Mouse (Mus musculus): ENCODE measurements around the gene Traf3. TPM values are rescaled to one million over a fixed set of nuclear protein-coding genes. Genes with fewer than 3 reads are reported as not detected.
A peak's percentile ranks its signal among the peaks of the same experiment; 100 is the strongest.

The Traf3 gene
- polyA plus RNA-seq, 2 experiments: 2.7 to 2.8 TPM

DNA sequence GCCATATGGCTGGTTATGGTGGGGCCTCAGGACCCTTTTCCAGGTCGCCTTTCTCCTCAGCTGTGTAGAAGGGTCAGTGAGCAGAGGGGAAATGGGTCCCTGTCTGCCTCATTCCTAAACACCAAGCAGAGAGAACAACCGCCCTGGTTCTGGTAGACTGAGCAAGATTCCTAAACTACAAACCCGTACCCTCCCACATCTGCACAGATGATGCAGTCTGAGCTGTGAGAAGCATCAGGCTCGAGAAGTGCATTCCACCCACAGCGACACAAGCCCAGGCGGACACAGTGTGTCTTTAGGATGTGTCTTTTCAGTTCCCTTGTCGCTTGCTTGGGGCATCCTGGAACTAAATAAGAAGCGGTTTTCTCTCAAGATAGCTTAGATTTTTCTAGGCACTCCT is 83.9 kb downstream of the Traf3 start:
- Histone ChIP-seq H3K9ac (replicated peaks) (no peak overlapping the region), H3K27me3 (ENCODE audit: control insufficient read depth, insufficient read depth, low read length) (no peaks in the 10 kb centered on the region), H3K4me1 (replicated peaks; ENCODE audit: control insufficient read depth in 2 of 2, insufficient read depth in 2 of 2, low read length in 1 of 2) (peaks cover 13 to 17% of the 10 kb centered on the region in 2 experiments), H3K36me3 (replicated peaks; ENCODE audit: control insufficient read depth, insufficient read depth, low read depth) (no peaks in the 10 kb centered on the region), H3K9me3 (ENCODE audit: control insufficient read depth, low read length) (no peaks in the 10 kb centered on the region), H3K27ac (no peak overlapping the region), H3K4me3 (ENCODE audit: insufficient read depth in 1 of 2, low read depth in 2 of 2, low read length in 2 of 2) (no peak overlapping the region), H3K4me2 (ENCODE audit: low read depth) (no peak overlapping the region)
- no peak for TF ChIP-seq CTCF (IDR thresholded peaks at IDR 0.05; ENCODE audit: low read depth)
- no peak for TF ChIP-seq EP300 (IDR thresholded peaks at IDR 0.05; ENCODE audit: low read depth)
- ATAC-seq (ENCODE audit: insufficient read depth): no peak
- DNase-seq (ENCODE audit: low read depth in 3 of 3, low spot score in 3 of 3): no peak
- WGBS (ENCODE audit: insufficient replicate concordance): 77% methylated on average over 8 of the region's 8 CpGs

DNA sequence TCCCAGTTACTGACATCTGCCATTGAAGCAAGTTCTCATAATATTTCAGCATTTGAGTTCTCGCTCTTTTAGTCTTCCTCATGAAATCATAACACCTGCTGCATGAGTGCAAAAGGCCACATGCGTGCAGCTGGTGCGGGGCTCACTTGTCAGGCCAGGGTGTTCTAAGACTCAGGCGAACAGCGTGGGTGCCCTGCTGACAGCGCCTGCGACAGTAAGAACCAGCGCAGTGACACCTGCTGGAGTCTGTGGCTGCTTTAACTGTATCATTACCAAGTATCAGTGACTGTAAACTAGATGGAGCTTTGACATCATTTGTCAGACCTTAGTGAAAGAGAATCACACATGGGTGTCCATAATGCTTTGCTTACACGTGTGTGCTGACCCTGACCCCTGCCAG is 85.1 kb downstream of the Traf3 start:
- Histone ChIP-seq H3K9me3 (ENCODE audit: control insufficient read depth, low read length) (no peaks in the 10 kb centered on the region), H3K4me2 (ENCODE audit: low read depth) (no peak overlapping the region)

DNA sequence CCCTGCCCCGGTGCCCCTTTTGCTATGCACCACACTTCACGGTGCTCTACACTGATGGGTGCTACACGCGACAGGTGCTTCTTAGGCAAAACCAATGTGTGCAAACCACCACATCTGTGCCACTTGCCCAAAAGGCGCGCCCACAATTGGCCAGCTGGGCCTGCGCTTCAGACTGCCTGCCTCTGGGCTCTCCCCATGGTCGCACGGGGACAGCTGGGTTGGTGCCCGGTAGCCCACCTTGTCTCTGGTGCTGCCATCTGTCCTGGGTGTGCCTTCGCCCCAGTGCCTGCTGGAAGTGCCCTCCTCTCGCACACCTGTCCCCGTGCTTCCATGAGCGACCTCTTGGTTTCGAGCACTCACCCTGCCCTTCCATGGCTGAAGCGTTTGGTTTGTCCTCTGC is 97.5 kb downstream of the Traf3 start:
- Histone ChIP-seq H3K4me2 (ENCODE audit: low read depth) (no peak overlapping the region), H3K9ac (replicated peaks) (no peak overlapping the region), H3K36me3 (replicated peaks; ENCODE audit: control insufficient read depth, insufficient read depth, low read depth) (no peaks in the 10 kb centered on the region), H3K4me3 (ENCODE audit: insufficient read depth in 1 of 2, low read depth in 2 of 2, low read length in 2 of 2) (no peak overlapping the region), H3K27ac (no peak overlapping the region), H3K9me3 (ENCODE audit: control insufficient read depth, low read length) (no peaks in the 10 kb centered on the region), H3K4me1 (replicated peaks; ENCODE audit: control insufficient read depth in 2 of 2, insufficient read depth in 2 of 2, low read length in 1 of 2) (peaks cover 20 to 25% of the 10 kb centered on the region in 2 experiments), H3K27me3 (ENCODE audit: control insufficient read depth, insufficient read depth, low read length) (no peaks in the 10 kb centered on the region)
- WGBS (ENCODE audit: insufficient replicate concordance): 88% methylated on average over 16 of the region's 16 CpGs
- no peak for DNase-seq (ENCODE audit: low read depth in 3 of 3, low spot score in 3 of 3)
- no peak for ATAC-seq (ENCODE audit: insufficient read depth)
- TF ChIP-seq EP300 (IDR thresholded peaks at IDR 0.05; ENCODE audit: low read depth): no peak
- TF ChIP-seq CTCF (IDR thresholded peaks at IDR 0.05; ENCODE audit: low read depth): no peak

More for the DNA sequence above, 85.1 kb downstream of the Traf3 start:
- no peak overlapping the region for H3K27ac ChIP-seq
- WGBS (ENCODE audit: insufficient replicate concordance): 79% methylated on average over 9 of the region's 9 CpGs
- H3K27me3 ChIP-seq (ENCODE audit: control insufficient read depth, insufficient read depth, low read length): no peaks in the 10 kb centered on the region
- no peak overlapping the region for H3K9ac ChIP-seq (replicated peaks)
- TF ChIP-seq CTCF (IDR thresholded peaks at IDR 0.05; ENCODE audit: low read depth) (no peak), EP300 (IDR thresholded peaks at IDR 0.05; ENCODE audit: low read depth) (no peak)
- H3K4me3 ChIP-seq (ENCODE audit: insufficient read depth in 1 of 2, low read depth in 2 of 2, low read length in 2 of 2): no peak overlapping the region
- H3K36me3 ChIP-seq (replicated peaks; ENCODE audit: control insufficient read depth, insufficient read depth, low read depth): no peaks in the 10 kb centered on the region
- DNase-seq (ENCODE audit: low read depth in 3 of 3, low spot score in 3 of 3) (no peak), ATAC-seq (ENCODE audit: insufficient read depth) (no peak)
- peaks cover 13% of the 10 kb centered on the region in 2 experiments for H3K4me1 ChIP-seq (replicated peaks; ENCODE audit: control insufficient read depth in 2 of 2, insufficient read depth in 2 of 2, low read length in 1 of 2)

DNA sequence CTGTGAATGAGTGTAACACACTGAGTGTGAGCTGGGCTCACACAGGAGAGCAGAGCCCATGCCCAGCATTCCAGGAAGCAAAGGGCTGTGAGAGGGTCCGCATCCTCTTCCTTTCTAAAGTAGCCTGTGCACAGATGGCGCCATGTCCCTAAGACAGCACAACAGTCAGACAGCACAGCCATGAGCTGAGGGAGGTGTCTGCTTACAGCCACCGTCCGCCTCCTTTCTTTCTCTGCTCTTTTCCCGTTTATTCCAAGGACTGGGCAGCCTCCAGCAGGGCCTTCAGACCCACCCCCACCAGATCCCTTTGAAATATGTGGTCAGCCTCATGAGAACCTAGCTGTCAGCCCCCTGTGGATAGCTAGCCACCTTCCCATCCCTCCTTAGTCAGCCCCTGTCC is 99.0 kb downstream of the Traf3 start:
- Histone ChIP-seq H3K4me2 (ENCODE audit: low read depth) (no peak overlapping the region), H3K36me3 (replicated peaks; ENCODE audit: control insufficient read depth, insufficient read depth, low read depth) (no peaks in the 10 kb centered on the region), H3K27ac (no peak overlapping the region), H3K4me3 (ENCODE audit: insufficient read depth in 1 of 2, low read depth in 2 of 2, low read length in 2 of 2) (no peak overlapping the region), H3K4me1 (replicated peaks; ENCODE audit: control insufficient read depth in 2 of 2, insufficient read depth in 2 of 2, low read length in 1 of 2) (peaks cover 20 to 30% of the 10 kb centered on the region in 2 experiments), H3K9ac (replicated peaks) (no peak overlapping the region), H3K9me3 (ENCODE audit: control insufficient read depth, low read length) (no peaks in the 10 kb centered on the region), H3K27me3 (ENCODE audit: control insufficient read depth, insufficient read depth, low read length) (peaks cover 4% of the 10 kb centered on the region)
- 74% methylated on average over 5 of the region's 5 CpGs for WGBS (ENCODE audit: insufficient replicate concordance)
- TF ChIP-seq EP300 (IDR thresholded peaks at IDR 0.05; ENCODE audit: low read depth) (no peak), CTCF (IDR thresholded peaks at IDR 0.05; ENCODE audit: low read depth) (no peak)
- ATAC-seq (ENCODE audit: insufficient read depth) (no peak), DNase-seq (ENCODE audit: low read depth in 3 of 3, low spot score in 3 of 3) (no peak)

DNA sequence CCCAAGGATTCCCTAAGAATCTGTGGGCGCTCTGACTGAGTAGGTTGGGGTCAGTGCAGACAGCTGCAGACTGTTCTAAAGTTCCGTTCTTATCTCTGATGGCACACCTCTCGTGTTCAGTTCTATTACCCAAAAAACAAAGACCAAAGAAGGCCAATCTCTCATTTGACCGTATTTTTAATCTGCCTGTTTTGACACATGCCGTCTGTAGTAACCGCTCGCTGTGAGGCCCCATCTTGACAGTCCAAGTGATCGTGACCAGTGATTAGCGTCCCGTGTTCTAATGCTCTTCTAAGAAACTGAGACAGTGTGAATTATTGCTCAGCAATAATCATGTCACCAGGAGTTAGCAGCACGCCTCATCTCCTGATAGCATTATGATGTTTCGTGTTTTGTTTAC is 100.4 kb downstream of the Traf3 start:
- WGBS (ENCODE audit: insufficient replicate concordance): 18% methylated on average over 12 of the region's 12 CpGs
- Histone ChIP-seq H3K27ac (peak overlapping the region; percentile 39), H3K4me2 (ENCODE audit: low read depth) (peak overlapping the region; percentile 44), H3K4me1 (replicated peaks; ENCODE audit: control insufficient read depth in 2 of 2, insufficient read depth in 2 of 2, low read length in 1 of 2) (peaks cover 20 to 30% of the 10 kb centered on the region in 2 experiments), H3K9me3 (ENCODE audit: control insufficient read depth, low read length) (no peaks in the 10 kb centered on the region), H3K4me3 (ENCODE audit: insufficient read depth in 1 of 2, low read depth in 2 of 2, low read length in 2 of 2) (no peak overlapping the region), H3K27me3 (ENCODE audit: control insufficient read depth, insufficient read depth, low read length) (peaks cover 18% of the 10 kb centered on the region), H3K9ac (replicated peaks) (no peak overlapping the region; the same call in 1 of the 2 replicates), H3K36me3 (replicated peaks; ENCODE audit: control insufficient read depth, insufficient read depth, low read depth) (no peaks in the 10 kb centered on the region)
- DNase-seq (ENCODE audit: low read depth in 3 of 3, low spot score in 3 of 3): peak; percentile 36 to 55 (median 46)
- TF ChIP-seq CTCF (IDR thresholded peaks at IDR 0.05; ENCODE audit: low read depth) (no peak), EP300 (IDR thresholded peaks at IDR 0.05; ENCODE audit: low read depth) (peak; percentile 65)
- ATAC-seq (ENCODE audit: insufficient read depth): peak; percentile 62; the same call in 1 of the 2 replicates

Data from liver, embryonic 14.5 days (tissue).